ENCODE assay signal across 8 mouse cellular contexts in the genomic region with DNA sequence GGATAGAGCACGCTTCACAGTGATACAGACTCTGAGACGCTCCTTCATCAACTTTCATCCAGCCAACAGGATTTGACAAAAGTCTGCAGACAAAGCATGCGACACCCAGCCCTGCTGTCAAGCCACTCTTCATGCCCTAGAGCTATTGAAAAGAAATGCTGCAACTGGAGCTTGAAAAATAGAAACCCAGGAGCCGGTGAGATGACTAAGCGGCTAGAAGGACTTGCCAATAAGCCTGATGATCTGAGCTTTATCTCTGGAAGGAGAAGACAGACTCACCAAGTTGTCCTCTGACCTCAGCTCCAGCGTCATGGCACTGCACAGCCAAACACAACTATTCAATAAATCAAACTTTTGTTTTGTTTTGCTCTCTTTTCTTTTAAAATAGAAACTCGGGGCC.
"Had no signal": no experiment of that assay in that cellular context is flagged by ENCODE, and none has a peak within 500 bp of the region (broad histone marks: within the 10 kb centered on the region; RNA-seq: fewer than 3 reads in every experiment).

No protein-coding gene starts in this region.

- H3K4me3 ChIP-seq: kidney, embryonic 15.5 days; limb, embryonic 10.5 days; liver, embryonic 15.5 days; midbrain, embryonic 12.5 days had no signal

- DNase-seq: kidney, postnatal 14 days; lung, embryonic 14.5 days; lung, postnatal 14 days; thymus, postnatal 4 days had no signal

- H3K4me1 ChIP-seq: kidney, embryonic 15.5 days; liver, embryonic 15.5 days; midbrain, embryonic 12.5 days had no signal
